Mouse (Mus musculus): ENCODE data around the gene Ube2e2.
"Not testable (repeated sequence)": the region's sequence is repeated elsewhere in the genome, so short reads cannot be mapped to it uniquely, and the experiment has no call there.

- not testable (repeated sequence) for TF ChIP-seq CTCF (conservative IDR thresholded peaks at IDR 0.05 in 1 of 2, IDR thresholded peaks at IDR 0.05 in 1 of 2; ENCODE audit: low read depth in 2 of 2, low read length in 2 of 2); USF1 (IDR thresholded peaks at IDR 0.05; ENCODE audit: low read depth, low read length); EP300 (IDR thresholded peaks at IDR 0.05; ENCODE audit: low read length); POLR2AphosphoS2 (IDR thresholded peaks at IDR 0.05; ENCODE audit: low read depth, low read length); JUND (conservative IDR thresholded peaks at IDR 0.05; ENCODE audit: low read depth, low read length); RCOR1 (conservative IDR thresholded peaks at IDR 0.05; ENCODE audit: low read depth, low read length); TCF12 (IDR thresholded peaks at IDR 0.05; ENCODE audit: low read depth, low read length)
Observed at GRCm38 (mm10) chr14:18564999-18565398, 329.1 kb downstream of the Ube2e2 start.

All from CH12.LX (cell line).